Mouse (Mus musculus) midbrain, embryonic 14.5 days (tissue): Measurements from ENCODE around the gene Dcaf10. TPM values are rescaled to one million over a fixed set of nuclear protein-coding genes. Genes with fewer than 3 reads are reported as not detected.
A peak's percentile ranks its signal among the peaks of the same experiment; 100 is the strongest.

ENCODE experiments used
- ATAC-seq: fragments of 200-750 bp; cut with Nextera tagmentation; 2 replicates; pipeline ENCODE4 v1.8.0; 2017; ENCODE audit warnings: moderate number of reproducible peaks, moderate library complexity; ENCODE audit not compliant: low FRiP score, low TSS enrichment
- DNase-seq: peaks from one replicate; pipeline ENCODE4 v3.0.0-alpha.2; 2015
- H3K27ac ChIP-seq: fragments of 300-500 bp; sonication (generic); replicated peaks from 2 replicates; pipeline ENCODE4 v1.5.1; 2014; ENCODE audit warnings: mild to moderate bottlenecking, low read depth, low read length, moderate library complexity
- H3K27me3 ChIP-seq: fragments of 300-500 bp; sonication (generic); 2 replicates; pipeline ENCODE4 v1.6.1; 2014; ENCODE audit warnings: low read length, control low read depth, mixed read lengths; ENCODE audit not compliant: control insufficient read depth, insufficient read depth
- H3K36me3 ChIP-seq: fragments of 300-500 bp; sonication (generic); 2 replicates; pipeline ENCODE4 v1.6.1; 2014; ENCODE audit warnings: low read length, control low read depth; ENCODE audit not compliant: control insufficient read depth, insufficient read depth
- H3K4me1 ChIP-seq: fragments of 300-500 bp; sonication (generic); 2 replicates; pipeline ENCODE4 v1.6.1; 2014; ENCODE audit warnings: mild to moderate bottlenecking, antibody characterized with exemption, low read length, control low read depth; ENCODE audit not compliant: control insufficient read depth, insufficient read depth
- H3K4me2 ChIP-seq: fragments of 300-500 bp; sonication (generic); 2 replicates; pipeline ENCODE4 v1.6.1; 2014; ENCODE audit warnings: mild to moderate bottlenecking, low read length, moderate library complexity
- H3K4me3 ChIP-seq: fragments of 300-500 bp; sonication (generic); replicated peaks from 2 replicates; pipeline ENCODE4 v1.5.1; 2014; ENCODE audit warnings: low read depth, low read length
- H3K9ac ChIP-seq: fragments of 300-500 bp; sonication (generic); replicated peaks from 2 replicates; pipeline ENCODE4 v1.6.1; 2014; ENCODE audit warnings: mild to moderate bottlenecking, low read length, moderate library complexity
- H3K9me3 ChIP-seq: fragments of 300-500 bp; sonication (generic); 2 replicates; pipeline ENCODE4 v1.6.1; 2016; ENCODE audit warnings: low read length, control low read depth, mixed read lengths; ENCODE audit not compliant: control insufficient read depth
- WGBS: fragments of 180-500 bp; shearing (Covaris S2); extraction: QIAGEN DNeasy Blood & Tissue Kit; methylation state at CpG from one replicate; pipeline ENCODE4 v1.1.7; 2014; 5-methylcytosine and 5-hydroxymethylcytosine counted together
- polyA plus RNA-seq: library from polyadenylated mRNA; unstranded; fragments of >200 nt; fragmentation: Nextera tagmentation; extraction: Ambion mirVana; gene quantifications from 2 replicates; pipeline ENCODE4 v1.2.1, GENCODE M21; 2014

The Dcaf10 gene
- polyA plus RNA-seq, 1 experiment from 2014 or later = 14.6 TPM

DNA sequence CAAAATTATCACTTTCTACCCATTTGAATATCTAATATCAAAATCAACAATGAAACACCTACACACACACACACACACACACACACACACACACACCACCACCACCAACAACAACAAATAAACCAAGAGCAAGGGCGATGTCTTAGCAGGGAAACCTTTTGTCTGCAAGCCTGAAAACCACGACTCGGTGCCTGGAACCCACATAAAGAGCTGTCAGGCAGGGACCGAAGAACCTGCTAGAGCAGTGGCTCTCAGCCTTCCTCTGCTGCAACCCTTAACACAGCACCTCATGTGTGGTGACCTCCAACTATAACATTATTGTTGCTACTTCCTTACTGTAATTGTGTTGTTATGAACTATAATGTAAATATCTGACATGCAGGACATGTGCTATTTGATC, 60.4 kb downstream of the Dcaf10 start:
- Histone ChIP-seq H3K4me1 (peaks cover 12% of the 10 kb centered on the region), H3K27ac (no peak overlapping the region), H3K9me3 (no peaks in the 10 kb centered on the region), H3K9ac (no peak overlapping the region), H3K4me3 (no peak overlapping the region), H3K36me3 (peaks cover 61% of the 10 kb centered on the region), H3K27me3 (no peaks in the 10 kb centered on the region), H3K4me2 (no peak overlapping the region)
- DNase-seq (no peak), ATAC-seq (no peak)
- WGBS = 94% methylated on average over 4 of the region's 4 CpGs

DNA sequence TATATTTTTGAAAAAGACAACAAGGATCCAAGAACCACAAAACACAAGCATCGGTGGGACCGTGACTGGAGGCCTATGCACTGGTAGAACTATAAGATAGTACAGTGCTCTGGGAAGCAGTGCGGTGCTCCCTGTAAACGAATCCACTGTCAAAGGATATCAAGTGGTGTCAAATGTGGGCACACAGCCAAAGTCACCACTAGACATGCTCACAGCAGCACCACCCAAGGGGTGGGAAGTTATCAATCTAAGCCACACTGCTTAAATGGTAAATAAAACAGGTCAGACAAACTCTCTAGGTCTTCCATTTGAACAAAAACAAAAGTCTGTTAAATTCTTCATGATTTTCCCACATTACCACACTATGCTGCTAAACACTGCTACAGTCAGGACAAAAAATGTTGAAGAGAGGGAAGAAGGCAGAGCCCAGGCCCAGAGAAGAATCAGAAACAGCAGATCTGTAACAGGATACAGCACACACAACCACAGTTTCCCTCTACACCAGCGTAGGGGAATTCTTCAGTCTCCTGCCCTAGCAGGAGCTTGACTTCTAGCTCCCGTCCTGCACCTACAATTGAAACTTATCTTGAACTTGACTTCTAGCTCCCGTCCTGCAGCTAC, 61.1 kb downstream of the Dcaf10 start:
- H3K27me3 ChIP-seq = no peaks in the 10 kb centered on the region
- ATAC-seq = no peak
- H3K9ac ChIP-seq = no peak overlapping the region
- peaks cover 16% of the 10 kb centered on the region for H3K4me1 ChIP-seq
- DNase-seq = no peak
- 87% methylated on average over 7 of the region's 7 CpGs for WGBS
- H3K9me3 ChIP-seq = no peaks in the 10 kb centered on the region
- H3K27ac ChIP-seq = no peak overlapping the region
- H3K4me3 ChIP-seq = no peak overlapping the region
- no peak overlapping the region for H3K4me2 ChIP-seq
- H3K36me3 ChIP-seq = peaks cover 54% of the 10 kb centered on the region

DNA sequence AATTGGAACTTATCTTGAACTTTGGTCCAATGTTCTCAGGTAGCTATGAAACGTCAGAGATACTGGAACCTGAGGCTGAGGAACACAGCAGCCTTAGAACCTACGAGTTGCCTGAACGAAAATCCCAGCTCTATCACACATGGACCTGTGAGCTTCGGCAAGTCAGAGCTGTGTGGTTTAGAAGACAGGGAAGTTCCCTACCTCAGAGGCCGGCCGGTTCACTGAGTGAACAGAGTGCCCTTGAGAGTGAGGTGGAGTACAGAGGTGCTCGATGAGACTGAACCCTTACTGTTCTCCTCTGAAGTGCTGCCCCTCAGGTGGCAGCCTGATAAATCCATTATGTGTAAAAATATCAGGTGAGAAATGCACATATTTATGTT, 61.6 kb downstream of the Dcaf10 start:
- H3K36me3 ChIP-seq = peaks cover 52% of the 10 kb centered on the region
- H3K4me1 ChIP-seq = peaks cover 16% of the 10 kb centered on the region
- no peak overlapping the region for H3K9ac ChIP-seq
- DNase-seq (no peak), ATAC-seq (no peak)
- H3K27me3 ChIP-seq = no peaks in the 10 kb centered on the region
- H3K4me3 ChIP-seq = no peak overlapping the region
- no peak overlapping the region for H3K27ac ChIP-seq
- H3K9me3 ChIP-seq = no peaks in the 10 kb centered on the region
- WGBS = 95% methylated on average over 7 of the region's 7 CpGs
- H3K4me2 ChIP-seq = no peak overlapping the region

DNA sequence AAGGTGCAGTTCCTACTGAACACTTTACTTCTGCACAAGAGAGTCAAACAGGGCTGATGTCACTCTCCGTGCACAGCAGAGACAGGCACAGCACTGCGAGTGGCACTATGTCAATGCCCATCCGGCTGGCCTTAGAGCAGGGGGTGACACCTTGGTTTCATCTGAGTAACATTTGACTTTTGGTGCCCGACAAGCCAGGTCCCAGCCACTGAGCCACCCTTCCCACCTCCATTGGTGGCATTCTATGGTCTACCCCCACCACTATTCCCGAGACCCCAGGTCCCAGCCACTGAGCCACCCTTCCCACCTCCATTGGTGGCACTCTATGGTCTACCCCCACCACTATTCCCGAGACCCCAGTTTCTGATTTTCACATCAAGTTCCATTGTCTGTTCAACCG, 62.2 kb downstream of the Dcaf10 start:
- Histone ChIP-seq H3K36me3 (peaks cover 46% of the 10 kb centered on the region), H3K27me3 (no peaks in the 10 kb centered on the region), H3K4me3 (no peak overlapping the region), H3K27ac (no peak overlapping the region), H3K9me3 (no peaks in the 10 kb centered on the region), H3K4me1 (peaks cover 19% of the 10 kb centered on the region), H3K4me2 (no peak overlapping the region), H3K9ac (no peak overlapping the region)
- ATAC-seq (no peak), DNase-seq (no peak)
- WGBS = 94% methylated on average over 7 of the region's 7 CpGs

DNA sequence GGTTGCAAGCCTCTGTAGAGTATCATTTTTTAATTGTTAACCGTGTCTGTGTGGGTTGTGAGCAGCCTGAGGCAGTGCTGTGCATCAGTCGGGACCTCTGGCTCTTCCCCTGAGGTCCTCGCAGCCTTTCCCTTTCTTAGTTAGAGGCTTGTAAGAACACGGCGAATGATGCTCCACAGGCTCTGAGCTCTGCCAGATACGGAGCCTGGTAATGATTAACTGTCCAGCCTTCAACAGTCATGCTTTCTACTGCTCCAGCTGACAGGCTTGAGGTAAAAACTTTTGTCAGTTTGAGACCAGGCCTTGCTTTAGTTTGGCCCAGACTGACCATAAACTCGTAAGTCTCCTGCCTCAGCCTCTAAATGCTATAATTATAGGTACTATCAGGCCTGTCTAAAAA, 63.4 kb downstream of the Dcaf10 start:
- H3K4me1 ChIP-seq = peaks cover 23% of the 10 kb centered on the region
- peaks cover 34% of the 10 kb centered on the region for H3K36me3 ChIP-seq
- H3K4me2 ChIP-seq = no peak overlapping the region
- DNase-seq (no peak), ATAC-seq (no peak)
- H3K9me3 ChIP-seq = no peaks in the 10 kb centered on the region
- H3K4me3 ChIP-seq = no peak overlapping the region
- H3K9ac ChIP-seq = no peak overlapping the region
- H3K27ac ChIP-seq = no peak overlapping the region
- H3K27me3 ChIP-seq = no peaks in the 10 kb centered on the region
- WGBS = 81% methylated on average over 7 of the region's 7 CpGs

DNA sequence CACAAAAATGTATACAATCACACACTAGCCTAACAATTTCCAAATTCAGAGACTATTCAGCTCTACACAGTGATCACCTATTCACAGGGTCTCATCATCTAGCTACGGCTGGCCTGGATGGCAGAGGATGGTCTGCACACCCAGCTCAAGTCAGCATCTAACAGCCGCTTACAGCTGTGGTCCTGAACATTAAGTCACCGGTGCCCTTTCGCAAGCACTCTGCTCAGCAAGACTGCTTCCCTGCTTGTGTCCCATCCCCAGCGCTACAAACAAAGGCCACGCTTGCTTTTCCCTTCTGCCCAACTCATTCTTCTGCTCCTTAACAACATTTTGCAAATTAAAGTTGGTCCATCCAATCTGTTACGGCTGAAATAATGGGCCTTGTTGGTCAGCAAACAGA, 64.5 kb downstream of the Dcaf10 start:
- H3K4me2 ChIP-seq = peak overlapping the region; percentile 57
- ATAC-seq (no peak), DNase-seq (no peak)
- H3K9ac ChIP-seq = peak overlapping the region; percentile 37
- H3K9me3 ChIP-seq = no peaks in the 10 kb centered on the region
- H3K27me3 ChIP-seq = no peaks in the 10 kb centered on the region
- no peak overlapping the region for H3K27ac ChIP-seq
- H3K4me3 ChIP-seq = peak overlapping the region; percentile 98
- H3K4me1 ChIP-seq = peaks cover 23% of the 10 kb centered on the region
- 67% methylated on average over 7 of the region's 7 CpGs for WGBS
- H3K36me3 ChIP-seq = peaks cover 29% of the 10 kb centered on the region

DNA sequence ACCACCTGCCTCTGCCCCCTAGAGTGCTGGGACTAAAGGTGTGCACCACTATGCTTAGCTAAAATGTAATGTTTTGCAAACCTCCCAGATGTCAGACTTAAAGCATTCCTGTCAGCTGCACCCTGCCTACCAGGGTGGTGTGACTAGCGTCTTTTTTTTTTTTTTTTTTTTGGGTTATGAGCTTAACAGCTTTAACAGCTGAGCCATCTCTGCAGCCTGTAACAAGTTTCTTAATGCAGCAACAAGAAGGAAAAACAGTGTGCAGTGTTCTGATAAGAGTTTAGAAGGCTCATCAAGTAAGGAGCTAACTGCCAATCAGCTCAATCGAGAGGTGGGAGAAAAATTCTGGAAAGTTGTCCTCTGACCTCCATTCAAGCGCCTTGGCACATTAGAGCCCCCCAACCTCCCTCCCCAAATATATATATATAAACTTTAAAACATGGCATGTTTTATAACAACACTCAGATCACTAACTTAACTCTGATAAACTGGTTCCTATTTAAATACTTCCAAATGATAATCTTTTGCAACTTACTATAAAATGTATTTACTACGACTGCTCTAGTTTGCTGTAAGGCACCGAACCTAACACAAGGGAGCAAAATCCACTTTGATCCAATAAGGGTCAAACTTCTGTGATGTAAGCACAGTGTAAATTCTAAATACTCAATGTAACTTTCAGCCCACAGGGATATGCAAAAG, 65.3 kb downstream of the Dcaf10 start:
- WGBS = 63% methylated on average over 5 of the region's 5 CpGs
- Histone ChIP-seq H3K9me3 (no peaks in the 10 kb centered on the region), H3K4me1 (peaks cover 23% of the 10 kb centered on the region), H3K4me3 (peak overlapping the region; percentile 98), H3K27me3 (no peaks in the 10 kb centered on the region), H3K27ac (no peak overlapping the region), H3K36me3 (peaks cover 24% of the 10 kb centered on the region), H3K4me2 (peak overlapping the region; percentile 57), H3K9ac (peak overlapping the region; percentile 96)
- DNase-seq = no peak
- no peak for ATAC-seq

DNA sequence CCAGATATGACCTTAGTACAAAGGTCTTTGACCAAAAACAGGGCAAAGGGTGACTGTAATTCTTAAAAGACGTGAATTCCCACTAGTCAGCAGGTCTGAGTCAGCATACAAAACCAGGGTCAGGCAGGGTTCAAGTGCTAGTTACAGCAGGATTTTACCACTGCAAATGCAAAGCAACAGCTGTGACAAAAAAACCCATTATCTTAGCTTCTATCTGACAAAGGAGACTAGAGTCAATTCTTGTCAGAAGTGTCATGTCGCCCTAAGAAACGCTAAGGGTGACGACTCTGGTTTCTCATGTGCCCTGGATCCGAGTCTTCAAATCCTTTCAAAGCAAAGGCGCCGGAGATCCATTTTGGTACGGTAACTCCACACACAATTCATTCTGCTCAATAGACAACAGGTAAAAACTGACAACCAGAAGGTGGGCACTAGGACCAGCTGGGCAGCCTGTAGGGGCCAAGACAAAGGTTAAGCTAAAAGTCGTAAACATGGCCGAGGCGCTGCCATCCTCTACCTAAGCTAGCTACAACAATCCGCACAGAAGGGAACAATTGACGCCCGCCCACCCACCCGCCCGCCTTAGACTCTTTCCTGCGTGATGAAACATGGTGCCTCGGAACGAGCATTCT, 65.9 kb downstream of the Dcaf10 start:
- Histone ChIP-seq H3K27me3 (no peaks in the 10 kb centered on the region), H3K4me2 (peak overlapping the region; percentile 57), H3K9me3 (no peaks in the 10 kb centered on the region), H3K36me3 (peaks cover 19% of the 10 kb centered on the region), H3K9ac (peak overlapping the region; percentile 96), H3K27ac (peak overlapping the region; percentile 92), H3K4me1 (peaks cover 23% of the 10 kb centered on the region), H3K4me3 (peak overlapping the region; percentile 98)
- under 1% methylated on average over 19 of the region's 19 CpGs for WGBS
- ATAC-seq (peak; percentile 9; the same call in 1 of the 2 replicates), DNase-seq (peak; percentile 59)
